Mouse (Mus musculus) midbrain, embryonic 11.5 days (tissue): Measurements from ENCODE around the gene Adamtsl4. TPM values are rescaled to one million over a fixed set of nuclear protein-coding genes. Genes with fewer than 3 reads are reported as not detected.
"Not testable (repeated sequence)": the region's sequence is repeated elsewhere in the genome, so short reads cannot be mapped to it uniquely, and the experiment has no call there.

Experiments used
- ATAC-seq: fragments of 200-750 bp; cut with Nextera tagmentation; 2 replicates; pipeline ENCODE4 v1.8.0; 2017; ENCODE audit warnings: moderate TSS enrichment, moderate library complexity; ENCODE audit not compliant: low FRiP score
- DNase-seq: peaks from one replicate; pipeline ENCODE4 v3.0.0; 2015; ENCODE audit warnings: low spot score; ENCODE audit errors: missing footprints
- H3K27ac ChIP-seq: fragments of 300-500 bp; sonication (generic); 2 replicates; pipeline ENCODE4 v1.5.1; 2014; ENCODE audit warnings: low read depth, low read length
- H3K27me3 ChIP-seq: fragments of 300-500 bp; sonication (generic); 2 replicates; pipeline ENCODE4 v1.6.1; 2014; ENCODE audit warnings: mild to moderate bottlenecking, low read length, moderate library complexity, mixed read lengths; ENCODE audit not compliant: control insufficient read depth, insufficient read depth
- H3K36me3 ChIP-seq: fragments of 300-500 bp; sonication (generic); 2 replicates; pipeline ENCODE4 v1.6.1; 2014; ENCODE audit warnings: mild to moderate bottlenecking, low read length, moderate library complexity, mixed read lengths; ENCODE audit not compliant: control insufficient read depth, insufficient read depth
- H3K4me1 ChIP-seq: fragments of 300-500 bp; sonication (generic); 2 replicates; pipeline ENCODE4 v1.6.1; 2014; ENCODE audit warnings: low read length; ENCODE audit not compliant: control insufficient read depth, insufficient read depth
- H3K4me2 ChIP-seq: fragments of 300-500 bp; sonication (generic); 2 replicates; pipeline ENCODE4 v1.6.1; 2014; ENCODE audit warnings: mild to moderate bottlenecking, moderate library complexity
- H3K4me3 ChIP-seq: fragments of 300-500 bp; sonication (generic); 2 replicates; pipeline ENCODE4 v1.5.1; 2014; ENCODE audit warnings: low read depth, low read length
- H3K9ac ChIP-seq: fragments of 300-500 bp; sonication (generic); 2 replicates; pipeline ENCODE4 v1.6.1; 2014; ENCODE audit warnings: low read length
- H3K9me3 ChIP-seq: fragments of 300-500 bp; sonication (generic); 2 replicates; pipeline ENCODE4 v1.6.1; 2016; ENCODE audit warnings: low read length; ENCODE audit not compliant: control insufficient read depth
- WGBS: fragments of 180-500 bp; shearing (Covaris S2); extraction: QIAGEN DNeasy Blood & Tissue Kit; methylation state at CpG from one replicate; pipeline ENCODE4 v1.1.7; 2014; 5-methylcytosine and 5-hydroxymethylcytosine counted together
- polyA plus RNA-seq: library from polyadenylated mRNA; unstranded; fragments of >200 nt; fragmentation: Nextera tagmentation; extraction: Ambion mirVana; gene quantifications from 2 replicates; pipeline ENCODE4 v1.2.1, GENCODE M21; 2014

The Adamtsl4 gene
- polyA plus RNA-seq, 1 experiment from 2014 or later, result 0.52 TPM

GRCm38 (mm10) chr3:95654371-95654770 lies 33.3 kb downstream of the Adamtsl4 start:
- H3K4me3 ChIP-seq, H3K4me1 ChIP-seq, H3K27ac ChIP-seq, H3K27me3 ChIP-seq, H3K4me2 ChIP-seq, H3K9me3 ChIP-seq, ATAC-seq, H3K9ac ChIP-seq, H3K36me3 ChIP-seq, DNase-seq: not testable (repeated sequence)
- WGBS, result 88% methylated on average over 3 of the region's 3 CpGs

DNA sequence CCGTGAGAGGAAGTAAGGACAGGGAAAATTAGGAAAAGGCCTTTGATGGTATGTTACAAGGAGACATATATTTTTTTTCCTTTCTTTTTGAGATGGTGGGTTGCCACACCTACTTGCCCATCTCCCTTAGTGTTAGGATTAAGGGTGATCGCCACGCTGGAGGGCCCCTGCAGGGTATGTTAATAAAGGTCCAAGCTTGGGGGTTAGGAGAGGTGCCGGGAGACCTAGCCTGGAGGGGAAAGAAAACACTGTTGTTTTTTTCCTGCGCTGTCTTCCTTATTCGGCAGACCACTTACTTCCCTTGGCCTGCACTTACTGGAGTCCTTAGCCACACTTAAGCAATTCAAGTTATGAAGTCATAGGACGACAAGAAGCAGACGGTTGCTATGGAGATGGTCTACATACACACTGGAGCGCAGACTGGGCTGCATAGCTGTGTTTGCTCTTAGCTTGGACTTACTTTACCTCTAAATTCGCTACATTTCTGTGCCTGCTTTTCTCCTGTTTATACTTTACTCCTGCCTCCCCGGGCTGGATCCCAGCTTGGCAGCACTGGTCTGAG lies 34.2 kb downstream of the Adamtsl4 start:
- H3K9me3 ChIP-seq, result no peaks in the 10 kb centered on the region
- H3K36me3 ChIP-seq, result no peaks in the 10 kb centered on the region
- ATAC-seq (no peak), DNase-seq (no peak)
- H3K27ac ChIP-seq, result no peak overlapping the region
- H3K4me2 ChIP-seq, result no peak overlapping the region
- no peak overlapping the region for H3K9ac ChIP-seq
- H3K4me3 ChIP-seq, result no peak overlapping the region
- 14% methylated on average over 11 of the region's 11 CpGs for WGBS
- H3K27me3 ChIP-seq, result no peaks in the 10 kb centered on the region
- peaks cover 5% of the 10 kb centered on the region; the same call in 1 of the 2 replicates for H3K4me1 ChIP-seq

- 13% methylated on average over 6 of the region's 6 CpGs for WGBS
- Histone ChIP-seq H3K36me3 (no peaks in the 10 kb centered on the region), H3K9me3 (no peaks in the 10 kb centered on the region), H3K4me3 (no peak overlapping the region), H3K9ac (no peak overlapping the region), H3K27me3 (no peaks in the 10 kb centered on the region), H3K4me1 (peaks cover 5% of the 10 kb centered on the region; the same call in 1 of the 2 replicates), H3K4me2 (no peak overlapping the region), H3K27ac (no peak overlapping the region)
- ATAC-seq, result no peak
- no peak for DNase-seq
These were observed 34.8 kb downstream of the Adamtsl4 start for GRCm38 (mm10) chr3:95652871-95653270.

DNA sequence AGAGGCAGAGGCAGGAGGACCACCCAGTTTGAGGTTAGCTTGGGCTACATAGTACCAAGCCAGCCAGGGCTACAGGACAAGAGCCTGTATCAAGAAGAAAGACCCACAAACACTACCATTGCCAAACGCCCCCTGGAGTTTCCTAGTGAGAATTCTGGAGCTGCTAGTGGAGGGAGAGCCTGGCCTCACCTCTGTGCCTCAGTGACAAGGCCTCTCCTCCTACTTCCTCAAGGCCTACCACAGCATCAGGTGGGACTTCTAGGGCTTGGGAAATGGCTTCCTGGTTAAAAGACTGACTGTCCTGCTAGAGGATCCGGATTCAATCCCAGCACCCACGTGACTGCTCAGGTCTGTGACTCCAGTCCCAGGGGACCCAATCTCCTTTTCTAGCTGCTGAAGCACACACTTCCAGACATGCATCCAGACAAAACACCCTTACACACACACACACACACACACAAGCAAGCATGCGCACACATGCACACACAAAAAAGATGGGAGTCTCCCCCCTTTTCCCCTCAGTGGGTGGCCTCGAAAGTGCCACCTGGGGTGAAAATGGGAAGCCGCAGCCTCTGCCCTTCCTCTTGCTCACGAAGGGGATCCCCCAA lies 35.4 kb downstream of the Adamtsl4 start:
- H3K9ac ChIP-seq, result no peak overlapping the region
- no peak overlapping the region for H3K4me3 ChIP-seq
- no peak overlapping the region for H3K4me2 ChIP-seq
- no peaks in the 10 kb centered on the region for H3K9me3 ChIP-seq
- no peaks in the 10 kb centered on the region for H3K36me3 ChIP-seq
- no peak for DNase-seq
- no peaks in the 10 kb centered on the region for H3K27me3 ChIP-seq
- WGBS, result 65% methylated on average over 7 of the region's 7 CpGs
- 0 out of 2 replicates have a peak, but pooled peaks have one; percentile 11 for ATAC-seq
- H3K27ac ChIP-seq, result no peak overlapping the region
- peaks cover 5% of the 10 kb centered on the region; the same call in 1 of the 2 replicates for H3K4me1 ChIP-seq

DNA sequence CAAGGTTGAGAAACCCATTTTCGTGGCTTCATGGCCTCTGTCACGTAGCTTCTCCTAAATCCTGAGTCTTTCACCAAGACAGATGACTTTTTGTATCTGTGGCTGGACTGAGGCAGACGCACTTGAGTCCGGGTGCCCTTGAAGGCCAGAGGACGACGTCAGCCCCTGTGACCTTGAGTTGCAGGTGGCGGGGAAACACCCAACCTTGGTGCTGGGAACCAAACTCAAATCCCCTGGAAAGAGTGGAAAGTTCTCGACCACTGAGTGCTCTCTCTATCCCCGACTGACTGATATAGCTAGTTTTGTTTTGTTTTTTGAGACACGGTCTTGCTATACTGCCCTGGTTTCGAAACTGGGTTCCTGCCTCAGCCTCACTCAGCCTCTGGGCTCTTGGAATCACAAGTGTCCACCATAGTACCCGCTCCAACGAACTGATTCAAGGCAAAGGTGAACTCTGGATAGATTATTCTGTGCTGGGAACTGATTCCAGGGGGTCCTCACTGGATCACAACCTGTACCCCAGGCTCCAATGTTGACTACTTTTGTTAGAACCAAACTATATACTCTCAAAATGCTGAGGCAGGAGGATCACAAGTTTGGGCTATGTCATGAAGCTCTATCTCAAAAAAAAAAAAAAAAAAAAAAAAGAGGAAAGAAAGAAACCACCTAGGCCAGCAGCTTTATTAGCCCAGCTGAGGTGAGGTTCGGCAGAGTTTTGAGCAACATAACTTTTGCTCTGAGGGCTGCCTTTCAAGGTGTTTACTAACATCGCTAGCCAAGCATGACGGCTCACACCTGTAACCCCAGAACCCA lies 36.1 kb downstream of the Adamtsl4 start:
- no peaks in the 10 kb centered on the region for H3K9me3 ChIP-seq
- no peaks in the 10 kb centered on the region for H3K36me3 ChIP-seq
- ATAC-seq (no peak), DNase-seq (no peak)
- no peak overlapping the region for H3K4me3 ChIP-seq
- no peaks in the 10 kb centered on the region for H3K27me3 ChIP-seq
- no peak overlapping the region for H3K4me2 ChIP-seq
- H3K27ac ChIP-seq, result no peak overlapping the region
- H3K9ac ChIP-seq, result no peak overlapping the region
- peaks cover 5% of the 10 kb centered on the region; the same call in 1 of the 2 replicates for H3K4me1 ChIP-seq
- WGBS, result 87% methylated on average over 16 of the region's 16 CpGs

DNA sequence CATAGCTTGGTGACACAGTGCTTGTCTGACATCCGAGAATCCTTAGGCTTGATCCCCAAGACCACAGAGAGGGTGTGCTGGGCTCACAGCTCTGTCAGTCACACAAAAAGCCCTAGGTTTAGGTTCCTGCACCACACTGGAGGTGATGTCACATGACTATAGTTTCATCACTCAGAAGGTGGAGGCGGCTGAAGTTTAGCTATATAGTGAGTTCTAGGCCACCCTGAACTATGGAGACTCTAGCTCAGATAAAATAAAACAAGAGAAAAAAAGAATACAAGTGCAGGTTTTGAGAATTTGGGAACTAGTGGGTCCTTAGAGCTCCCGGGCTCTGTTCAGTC lies 36.7 kb downstream of the Adamtsl4 start:
- H3K9me3 ChIP-seq, result no peaks in the 10 kb centered on the region
- no peaks in the 10 kb centered on the region for H3K36me3 ChIP-seq
- H3K4me3 ChIP-seq, result no peak overlapping the region
- peaks cover 5% of the 10 kb centered on the region; the same call in 1 of the 2 replicates for H3K4me1 ChIP-seq
- H3K9ac ChIP-seq, result no peak overlapping the region
- 85% methylated on average over 3 of the region's 3 CpGs for WGBS
- no peak overlapping the region for H3K27ac ChIP-seq
- DNase-seq (no peak), ATAC-seq (no peak)
- no peaks in the 10 kb centered on the region for H3K27me3 ChIP-seq
- no peak overlapping the region for H3K4me2 ChIP-seq

GRCm38 (mm10) chr3:95650276-95651032 lies 37.3 kb downstream of the Adamtsl4 start:
- no peaks in the 10 kb centered on the region for H3K36me3 ChIP-seq
- 83% methylated on average over 6 of the region's 6 CpGs for WGBS
- peaks cover 5% of the 10 kb centered on the region; the same call in 1 of the 2 replicates for H3K4me1 ChIP-seq

DNA sequence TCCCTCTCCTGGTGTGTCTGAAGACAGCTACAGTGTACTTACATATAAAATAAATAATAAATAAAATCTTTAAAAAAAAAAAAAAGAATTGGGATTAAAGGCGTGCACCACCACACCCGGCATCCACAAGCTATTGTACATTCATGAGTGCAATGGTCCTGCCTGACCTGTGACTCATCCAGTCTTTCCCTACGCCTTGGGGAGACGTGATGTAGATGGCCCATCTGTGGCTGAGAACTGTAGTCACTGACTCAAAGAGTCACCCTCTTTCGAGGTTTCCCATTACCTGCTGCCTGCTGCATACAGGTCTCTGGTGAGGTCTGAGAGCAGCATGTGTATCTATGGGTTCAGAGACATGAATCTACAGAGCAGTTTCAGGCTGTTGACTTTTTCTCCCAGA lies 39.7 kb downstream of the Adamtsl4 start:
- Histone ChIP-seq H3K27ac (no peak overlapping the region), H3K9me3 (no peaks in the 10 kb centered on the region), H3K4me2 (no peak overlapping the region), H3K27me3 (no peaks in the 10 kb centered on the region), H3K4me1 (no peaks in the 10 kb centered on the region), H3K36me3 (no peaks in the 10 kb centered on the region), H3K4me3 (no peak overlapping the region), H3K9ac (no peak overlapping the region)
- ATAC-seq, result no peak
- no peak for DNase-seq
- WGBS, result 93% methylated on average over 5 of the region's 5 CpGs

More at GRCm38 (mm10) chr3:95650276-95651032, 37.3 kb downstream of the Adamtsl4 start:
- Histone ChIP-seq H3K27me3 (no peaks in the 10 kb centered on the region), H3K27ac (no peak overlapping the region), H3K9me3 (no peaks in the 10 kb centered on the region), H3K9ac (no peak overlapping the region), H3K4me3 (no peak overlapping the region), H3K4me2 (no peak overlapping the region)
- ATAC-seq, result no peak
- no peak for DNase-seq
